Mouse (Mus musculus) G1E (cell line): ENCODE measurements around the gene Ears2.

Experiments
- CTCF ChIP-seq: IDR thresholded peaks from 2 replicates; pipeline ENCODE4 v1.5.1; 2012; ENCODE audit warnings: low read depth, low read length, inconsistent platforms, mixed read lengths
- TAL1 ChIP-seq: conservative IDR thresholded peaks from 2 replicates; pipeline ENCODE4 v1.6.1; 2012; ENCODE audit warnings: low read depth, low read length, inconsistent platforms, mixed read lengths

DNA sequence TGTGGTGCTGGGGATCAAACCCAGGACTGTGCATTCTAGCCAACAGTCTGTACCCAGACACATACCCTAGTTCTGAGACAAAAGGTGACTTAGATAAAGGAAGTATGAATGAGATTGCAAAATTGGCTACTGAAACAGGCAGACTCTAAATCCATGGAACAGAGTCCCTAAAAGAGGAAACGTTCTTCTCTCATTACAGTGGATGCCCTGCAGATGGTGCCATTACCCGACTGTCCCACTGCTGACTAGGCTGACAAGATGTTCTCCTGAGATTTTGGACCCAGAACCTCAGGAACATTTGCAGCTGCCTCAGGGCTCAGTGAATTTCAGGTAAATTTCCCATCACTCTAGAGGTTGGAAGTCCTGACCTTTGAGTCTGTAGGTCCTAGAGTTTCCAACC, 32.7 kb downstream of the Ears2 start:
- TF ChIP-seq CTCF (no peak), TAL1 (no peak)
